ENCODE assay signal across 16 mouse cellular contexts in genomic region chr11:105524400-105524799, GRCm38 (mm10).
DNase-seq lines count a peak whose midpoint lies in the region; ATAC-seq lines count a peak whose summit lies in the region.
"Had no signal": no experiment of that assay in that cellular context is flagged by ENCODE, and none has a peak within 500 bp of the region (broad histone marks: within the 10 kb centered on the region; RNA-seq: fewer than 3 reads in every experiment).

No protein-coding gene starts in this region.

- DNase-seq in heart, adult 11 months, result no peak
- DNase-seq in MN1 (ENCODE audit: low spot score), result peak; percentile 24
- peak; percentile 48 for DNase-seq in embryo, embryonic 11 days
- no peak for DNase-seq in layer of hippocampus, adult 8-10 months (ENCODE audit: low spot score in 2 of 2)
- DNase-seq: cerebellum, adult 11-12 months; cerebellum, postnatal 36 days; gastrocnemius, postnatal 14 days; kidney, adult 8-10 months; kidney, postnatal 36 days; lung, postnatal 10 days; thymus, postnatal 36 days had no signal

- no peak overlapping the region for H3K9ac ChIP-seq in heart, embryonic 15.5 days
- no peak overlapping the region for H3K9ac ChIP-seq in midbrain, embryonic 15.5 days
- H3K9ac ChIP-seq in intestine, embryonic 15.5 days, result no peak overlapping the region
- H3K9ac ChIP-seq: limb, embryonic 13.5 days; liver, embryonic 15.5 days had no signal

- no peak overlapping the region for H3K4me3 ChIP-seq in heart, embryonic 15.5 days
- H3K4me3 ChIP-seq in midbrain, embryonic 15.5 days, result no peak overlapping the region
- H3K4me3 ChIP-seq in intestine, embryonic 15.5 days (replicated peaks), result no peak overlapping the region
- H3K4me3 ChIP-seq: limb, embryonic 13.5 days; liver, embryonic 15.5 days had no signal

- H3K9me3 ChIP-seq in heart, embryonic 15.5 days (replicated peaks), result no peaks in the 10 kb centered on the region
- H3K9me3 ChIP-seq in midbrain, embryonic 15.5 days, result no peaks in the 10 kb centered on the region
- H3K9me3 ChIP-seq in intestine, embryonic 15.5 days, result no peaks in the 10 kb centered on the region
- H3K9me3 ChIP-seq: limb, embryonic 13.5 days; liver, embryonic 15.5 days had no signal

- no peak for ATAC-seq in heart, embryonic 15.5 days (replicated peaks; ENCODE audit: insufficient number of reproducible peaks, insufficient read depth, low FRiP score, low read depth)
- ATAC-seq in midbrain, embryonic 15.5 days (replicated peaks), result no peak
- ATAC-seq in intestine, embryonic 15.5 days, result no peak

- no peaks in the 10 kb centered on the region for H3K36me3 ChIP-seq in heart, embryonic 15.5 days
- H3K36me3 ChIP-seq in midbrain, embryonic 15.5 days (replicated peaks), result no peaks in the 10 kb centered on the region
- H3K36me3 ChIP-seq in intestine, embryonic 15.5 days, result no peaks in the 10 kb centered on the region
- H3K36me3 ChIP-seq: limb, embryonic 13.5 days; liver, embryonic 15.5 days had no signal

- no peaks in the 10 kb centered on the region for H3K27me3 ChIP-seq in heart, embryonic 15.5 days
- H3K27me3 ChIP-seq in midbrain, embryonic 15.5 days (replicated peaks), result no peaks in the 10 kb centered on the region
- H3K27me3 ChIP-seq in intestine, embryonic 15.5 days (replicated peaks), result no peaks in the 10 kb centered on the region
- H3K27me3 ChIP-seq: limb, embryonic 13.5 days; liver, embryonic 15.5 days had no signal

- peak overlapping the region; percentile 39; the same call in 1 of the 2 replicates for H3K27ac ChIP-seq in heart, embryonic 15.5 days
- 0 out of 2 replicates have a peak overlapping the region, but pooled peaks have one; percentile 2 for H3K27ac ChIP-seq in midbrain, embryonic 15.5 days
- no peak overlapping the region for H3K27ac ChIP-seq in intestine, embryonic 15.5 days
- H3K27ac ChIP-seq: limb, embryonic 13.5 days; liver, embryonic 15.5 days had no signal

- H3K4me2 ChIP-seq in heart, embryonic 15.5 days, result no peak overlapping the region
- H3K4me2 ChIP-seq in midbrain, embryonic 15.5 days, result no peak overlapping the region
- no peak overlapping the region for H3K4me2 ChIP-seq in intestine, embryonic 15.5 days (replicated peaks)
- H3K4me2 ChIP-seq: limb, embryonic 13.5 days; liver, embryonic 15.5 days had no signal

- 64% methylated on average over 8 of the region's 8 CpGs for WGBS in heart, embryonic 15.5 days
- 35% methylated on average over 8 of the region's 8 CpGs for WGBS in midbrain, embryonic 15.5 days
- 51% methylated on average over 8 of the region's 8 CpGs for WGBS in intestine, embryonic 15.5 days

- H3K4me1 ChIP-seq in heart, embryonic 15.5 days (replicated peaks), result peaks cover 13% of the 10 kb centered on the region
- H3K4me1 ChIP-seq in midbrain, embryonic 15.5 days, result peaks cover 6% of the 10 kb centered on the region; the same call in 1 of the 2 replicates
- H3K4me1 ChIP-seq in intestine, embryonic 15.5 days (replicated peaks), result peaks cover 9% of the 10 kb centered on the region
- H3K4me1 ChIP-seq: liver, embryonic 15.5 days had no signal

Comparison
In these comparisons a context has a peak if more than half of its experiments do, and no peak if none do; other contexts are left out.
1. DNase-seq: peak in MN1 (single experiment) and embryo, embryonic 11 days (single experiment); none in heart, adult 11 months (single experiment) and layer of hippocampus, adult 8-10 months (0 of 2).